Mouse (Mus musculus) heart, embryonic 16.5 days (tissue): Measurements from ENCODE around the gene Apip. TPM values are rescaled to one million over a fixed set of nuclear protein-coding genes. Genes with fewer than 3 reads are reported as not detected.

ENCODE experiments used
- ATAC-seq: fragments of 200-750 bp; cut with Nextera tagmentation; replicated peaks from 2 replicates; pipeline ENCODE4 v1.8.0; 2017; ENCODE audit warnings: moderate number of reproducible peaks; ENCODE audit not compliant: insufficient read depth, low FRiP score; ENCODE audit errors: extremely low read depth
- H3K27ac ChIP-seq: fragments of 300-500 bp; sonication (generic); 2 replicates; pipeline ENCODE4 v1.5.1; 2014; ENCODE audit warnings: mild to moderate bottlenecking, low read length, control low read depth, moderate library complexity
- H3K27me3 ChIP-seq: fragments of 300-500 bp; sonication (generic); 2 replicates; pipeline ENCODE4 v1.6.1; 2014; ENCODE audit warnings: low read length, mixed read lengths; ENCODE audit not compliant: control insufficient read depth, insufficient read depth
- H3K36me3 ChIP-seq: fragments of 300-500 bp; sonication (generic); 2 replicates; pipeline ENCODE4 v1.6.1; 2014; ENCODE audit not compliant: control insufficient read depth, insufficient read depth
- H3K4me1 ChIP-seq: fragments of 300-500 bp; sonication (generic); 2 replicates; pipeline ENCODE4 v1.6.1; 2014; ENCODE audit warnings: low read length, mixed read lengths; ENCODE audit not compliant: control insufficient read depth, insufficient read depth
- H3K4me2 ChIP-seq: fragments of 300-500 bp; sonication (generic); 2 replicates; pipeline ENCODE4 v1.6.1; 2014; ENCODE audit warnings: low read depth, mild to moderate bottlenecking, control low read depth, low read length
- H3K4me3 ChIP-seq: fragments of 300-500 bp; sonication (generic); 2 replicates; pipeline ENCODE4 v1.5.1; 2014; ENCODE audit warnings: mild to moderate bottlenecking, control low read depth, low read length
- H3K9ac ChIP-seq: fragments of 300-500 bp; sonication (generic); 2 replicates; pipeline ENCODE4 v1.6.1; 2014; ENCODE audit warnings: low read length, control low read depth
- H3K9me3 ChIP-seq: fragments of 300-500 bp; sonication (generic); replicated peaks from 2 replicates; pipeline ENCODE4 v1.6.1; 2016; ENCODE audit warnings: low read length; ENCODE audit not compliant: control insufficient read depth
- WGBS: fragments of 180-500 bp; shearing (Covaris S2); extraction: QIAGEN DNeasy Blood & Tissue Kit; methylation state at CpG from one replicate; pipeline ENCODE4 v1.1.7; 2014; 5-methylcytosine and 5-hydroxymethylcytosine counted together
- polyA plus RNA-seq: library from polyadenylated mRNA; unstranded; fragments of >200 nt; fragmentation: Nextera tagmentation; extraction: Ambion mirVana; gene quantifications from 2 replicates; pipeline ENCODE4 v1.2.1, GENCODE M21; 2015

Apip gene
- 70.9 and 72.9 TPM in 2 replicates for polyA plus RNA-seq

DNA sequence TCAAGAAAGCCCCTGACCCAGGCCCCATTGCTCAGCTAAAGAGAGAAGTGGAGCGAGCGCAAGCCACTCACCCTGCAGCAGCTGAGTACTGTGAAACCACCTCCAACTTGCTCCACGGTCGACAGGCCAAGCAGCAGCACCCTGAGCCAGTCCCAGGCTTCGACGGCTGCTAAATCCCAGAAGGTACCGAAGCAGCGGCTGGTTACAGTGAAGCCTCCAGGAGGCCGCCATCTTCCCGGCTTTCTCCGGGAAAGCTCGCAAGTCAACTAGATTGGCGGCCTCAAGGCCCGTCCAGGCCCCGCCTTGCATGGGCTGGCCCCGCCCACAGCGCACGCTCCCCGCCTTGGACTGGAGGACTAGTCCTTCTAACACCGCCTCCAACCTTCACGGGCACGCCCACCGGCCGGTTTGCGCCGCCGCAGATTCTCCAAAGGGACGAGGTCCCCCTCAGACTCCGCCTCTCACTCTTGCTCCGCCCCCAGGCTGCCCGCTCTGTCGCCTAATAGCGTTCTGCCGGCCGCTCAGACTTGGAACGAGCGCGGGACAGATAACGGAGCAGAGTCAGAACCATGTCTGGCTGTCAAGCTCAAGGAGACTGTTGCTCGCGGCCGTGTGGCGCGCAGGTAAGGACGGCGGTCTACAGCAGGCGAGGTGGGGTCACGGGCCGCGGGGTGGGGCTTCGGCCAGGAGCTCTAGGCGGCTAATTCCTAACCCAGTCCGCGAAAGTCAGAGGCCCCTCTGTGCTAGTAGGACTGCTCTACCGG is at the start of gene Apip, which contains the start of gene Pdhx:
Apip (plus strand) TSS at position 457 of the 764 bp plus-strand sequence.
Pdhx (minus strand) TSS at position 295 of the 764 bp plus-strand sequence.
- Histone ChIP-seq H3K4me1 (peaks cover 24% of the 10 kb centered on the region), H3K9ac (peak within 1 kb of the TSS; percentile 94), H3K4me3 (peak within 1 kb of the TSS; percentile 81), H3K9me3 (no peaks in the 10 kb centered on the region), H3K4me2 (peak within 1 kb of the TSS; percentile 72), H3K27me3 (no peaks in the 10 kb centered on the region), H3K27ac (peak within 1 kb of the TSS; percentile 83), H3K36me3 (no peaks in the 10 kb centered on the region)
- WGBS, result 0% methylated on average over 55 of the region's 55 CpGs
- ATAC-seq, result peak; percentile 100

DNA sequence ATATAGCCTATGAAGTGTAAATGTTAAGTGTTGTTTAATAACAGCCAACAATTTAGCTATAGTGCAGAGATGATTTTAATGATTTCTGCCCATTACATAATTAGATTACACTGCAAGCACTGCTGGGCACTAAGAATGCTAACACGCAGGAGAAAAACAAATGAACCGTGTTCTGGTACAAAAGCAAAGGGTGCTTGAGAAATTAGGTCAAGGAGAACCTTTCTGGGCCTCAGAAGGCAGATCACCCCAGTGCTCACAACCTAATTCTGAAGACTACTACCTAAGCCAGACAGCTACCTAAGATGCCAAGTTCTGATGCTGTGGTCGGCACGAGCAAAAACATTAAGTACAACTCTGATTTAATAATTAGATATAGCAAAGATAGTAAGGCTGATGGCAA is 35.6 kb upstream of the Apip start:
- Histone ChIP-seq H3K4me3 (no peak overlapping the region), H3K4me2 (no peak overlapping the region), H3K27me3 (no peaks in the 10 kb centered on the region), H3K4me1 (no peaks in the 10 kb centered on the region), H3K9ac (no peak overlapping the region), H3K27ac (no peak overlapping the region), H3K9me3 (no peaks in the 10 kb centered on the region), H3K36me3 (peaks cover 3% of the 10 kb centered on the region; the same call in 1 of the 2 replicates)
- 88% methylated on average over 4 of the region's 4 CpGs for WGBS
- ATAC-seq, result no peak

DNA sequence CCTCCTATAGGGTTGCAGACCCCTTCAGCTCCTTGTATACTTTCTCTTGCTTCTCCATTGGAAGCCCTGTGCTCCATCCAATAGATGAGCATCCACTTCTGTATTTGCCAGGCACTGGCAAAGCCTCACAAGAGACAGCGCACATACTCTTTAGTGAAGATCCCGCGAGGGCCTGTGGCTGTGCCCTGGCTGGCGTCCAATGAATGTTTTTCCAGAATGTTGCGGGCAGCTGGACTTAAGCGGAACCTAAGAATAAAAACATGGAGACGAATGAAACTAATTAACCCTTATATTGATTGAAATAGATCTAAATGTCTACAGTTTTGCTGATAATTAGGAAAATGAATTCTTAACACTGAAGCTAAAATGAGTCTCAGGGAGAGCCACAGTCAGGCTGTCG is 32.6 kb upstream of the Apip start:
- Histone ChIP-seq H3K9me3 (no peaks in the 10 kb centered on the region), H3K4me2 (no peak overlapping the region), H3K4me3 (no peak overlapping the region), H3K27me3 (no peaks in the 10 kb centered on the region), H3K27ac (no peak overlapping the region), H3K36me3 (peaks cover 2% of the 10 kb centered on the region; the same call in 1 of the 2 replicates), H3K9ac (no peak overlapping the region), H3K4me1 (no peaks in the 10 kb centered on the region)
- no peak for ATAC-seq
- WGBS, result 52% methylated on average over 8 of the region's 8 CpGs

DNA sequence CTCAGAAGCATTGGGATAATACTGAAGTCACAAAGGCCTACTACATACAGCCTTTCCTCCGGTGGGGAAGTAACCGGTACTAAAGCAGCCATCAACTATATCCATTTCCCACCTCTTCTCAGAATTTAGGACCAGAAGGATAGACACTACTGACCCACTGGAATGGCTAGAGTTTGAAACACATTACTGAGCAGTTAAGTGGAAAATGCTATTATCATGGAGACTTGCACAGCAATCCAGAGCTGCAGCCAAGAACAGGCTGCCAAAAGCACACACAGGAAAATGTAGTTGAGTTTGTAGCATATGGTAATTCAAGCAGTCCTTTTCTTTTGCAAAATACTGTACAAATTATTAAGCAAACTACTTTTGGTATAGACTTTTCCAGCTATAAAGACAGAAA is 28.2 kb upstream of the Apip start:
- Histone ChIP-seq H3K36me3 (peaks cover 5% of the 10 kb centered on the region; the same call in 1 of the 2 replicates), H3K27ac (no peak overlapping the region), H3K4me1 (no peaks in the 10 kb centered on the region), H3K4me2 (no peak overlapping the region), H3K9me3 (no peaks in the 10 kb centered on the region), H3K4me3 (no peak overlapping the region), H3K9ac (no peak overlapping the region), H3K27me3 (no peaks in the 10 kb centered on the region)
- no peak for ATAC-seq
- WGBS, result 94% methylated on average over 2 of the region's 2 CpGs

DNA sequence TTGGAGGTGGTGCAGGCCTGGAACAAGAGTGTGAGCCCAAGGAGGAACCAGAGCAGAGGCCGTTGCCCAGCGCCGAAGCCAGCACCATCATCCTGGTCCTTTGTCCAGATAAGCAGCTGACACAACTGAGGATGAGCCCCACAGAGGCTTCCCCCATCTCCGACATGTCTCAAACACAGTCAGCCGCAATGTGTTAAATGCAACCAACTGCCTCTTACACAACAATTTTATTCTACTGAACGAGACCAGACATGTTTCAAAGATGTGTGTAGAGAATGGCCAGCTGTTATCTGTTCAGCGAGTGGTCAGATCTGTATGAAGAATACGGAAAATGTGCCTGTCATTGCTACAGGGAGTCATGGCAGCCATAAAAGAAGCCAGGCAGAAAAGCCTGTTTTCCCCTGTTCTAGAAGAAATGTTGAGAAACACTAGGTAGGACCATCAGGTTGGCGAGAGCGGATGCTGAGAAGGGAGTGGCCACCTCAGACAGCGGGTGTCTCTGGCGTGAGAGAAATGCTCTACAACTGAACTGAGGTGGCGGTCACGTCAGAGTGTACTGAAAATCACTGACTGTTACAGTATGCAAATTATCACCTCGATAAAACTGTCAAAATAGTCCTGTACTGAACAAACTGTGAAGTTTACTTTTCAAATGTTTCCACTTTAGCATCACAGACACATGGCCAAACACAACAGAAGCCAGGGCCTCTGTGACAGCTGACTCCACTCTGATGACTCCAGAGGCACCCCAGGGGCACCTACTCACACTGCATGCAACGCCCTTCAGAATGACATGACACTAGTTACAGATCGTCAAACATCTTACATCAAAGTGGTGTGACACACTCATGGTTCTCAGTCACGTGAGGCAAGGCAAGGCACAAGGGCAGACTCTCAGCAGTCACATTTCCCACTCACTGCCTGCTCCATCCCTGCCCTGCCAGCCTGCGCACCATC is 21.3 kb upstream of the Apip start:
- Histone ChIP-seq H3K27ac (no peak overlapping the region), H3K4me1 (no peaks in the 10 kb centered on the region), H3K4me2 (no peak overlapping the region), H3K36me3 (no peaks in the 10 kb centered on the region; the same call in 1 of the 2 replicates), H3K4me3 (no peak overlapping the region), H3K9me3 (no peaks in the 10 kb centered on the region), H3K27me3 (no peaks in the 10 kb centered on the region), H3K9ac (no peak overlapping the region)
- ATAC-seq, result no peak
- WGBS, result 69% methylated on average over 19 of the region's 19 CpGs

DNA sequence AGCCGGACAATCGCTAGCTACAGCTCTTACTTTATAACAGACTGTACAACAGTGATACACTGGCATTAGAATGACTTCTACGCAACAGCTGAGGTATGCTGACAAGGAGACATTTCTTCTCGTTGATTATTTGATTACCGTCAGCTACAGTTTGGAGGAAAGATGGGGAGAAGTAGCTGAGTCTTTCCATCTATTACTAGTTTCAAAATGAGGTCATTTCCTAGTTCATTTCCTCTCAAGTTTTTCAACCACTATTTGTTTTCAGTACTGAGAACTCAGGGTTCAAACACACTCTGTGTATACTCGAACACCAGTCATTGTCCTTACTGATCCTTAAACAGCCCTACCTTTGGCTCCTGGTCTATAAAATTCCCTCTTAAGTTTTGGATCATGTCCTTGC is 17.7 kb upstream of the Apip start:
- H3K4me3 ChIP-seq, result no peak overlapping the region
- ATAC-seq, result no peak
- H3K4me1 ChIP-seq, result peaks cover 6% of the 10 kb centered on the region; the same call in 1 of the 2 replicates
- no peaks in the 10 kb centered on the region for H3K27me3 ChIP-seq
- no peaks in the 10 kb centered on the region for H3K36me3 ChIP-seq
- no peaks in the 10 kb centered on the region for H3K9me3 ChIP-seq
- no peak overlapping the region for H3K4me2 ChIP-seq
- WGBS, result 82% methylated on average over 6 of the region's 6 CpGs
- H3K27ac ChIP-seq, result no peak overlapping the region
- H3K9ac ChIP-seq, result no peak overlapping the region

DNA sequence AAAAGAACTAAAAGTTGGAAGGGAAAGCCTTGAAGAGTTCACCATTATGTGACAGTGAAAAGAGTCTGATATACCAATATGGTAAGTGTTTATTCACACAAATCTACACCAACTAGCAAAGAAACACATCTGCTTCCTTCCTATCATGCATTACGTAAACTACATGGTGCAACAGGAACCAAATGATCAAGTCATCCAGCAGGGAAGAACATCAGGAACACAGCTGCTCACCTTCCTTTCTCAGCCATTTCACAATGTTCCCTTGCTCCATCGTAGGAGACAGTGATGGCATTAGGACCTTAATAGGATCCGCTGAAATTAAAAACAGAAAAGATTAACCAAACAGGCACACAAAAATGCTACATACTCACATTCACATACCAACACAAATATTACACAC is 15.2 kb upstream of the Apip start:
- Histone ChIP-seq H3K9me3 (no peaks in the 10 kb centered on the region), H3K27ac (no peak overlapping the region), H3K4me2 (no peak overlapping the region), H3K4me3 (no peak overlapping the region), H3K4me1 (peaks cover 7% of the 10 kb centered on the region), H3K36me3 (no peaks in the 10 kb centered on the region), H3K27me3 (no peaks in the 10 kb centered on the region), H3K9ac (no peak overlapping the region)
- WGBS, result 91% methylated on average over 3 of the region's 3 CpGs
- ATAC-seq, result no peak

DNA sequence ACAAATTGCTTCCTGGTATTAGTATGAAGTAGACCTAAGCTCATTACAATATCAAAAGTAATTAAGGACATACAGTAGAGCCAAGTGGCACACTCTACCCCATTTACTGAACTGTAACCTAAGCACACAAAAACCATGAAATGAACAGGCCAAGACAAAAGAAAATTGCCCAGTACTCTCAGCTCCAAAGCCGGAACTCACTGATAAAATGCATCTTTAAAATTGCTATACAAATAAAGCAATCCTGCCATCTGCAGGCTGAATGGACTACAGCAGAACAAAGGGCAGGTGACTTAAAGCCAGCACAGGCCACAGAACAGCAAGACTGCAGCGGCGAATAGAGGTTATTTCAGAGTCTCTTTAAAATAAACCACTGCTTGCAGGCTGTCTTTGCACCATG is 10.6 kb upstream of the Apip start:
- H3K9me3 ChIP-seq, result no peaks in the 10 kb centered on the region
- ATAC-seq, result no peak
- H3K9ac ChIP-seq, result no peak overlapping the region
- no peak overlapping the region for H3K4me3 ChIP-seq
- no peak overlapping the region for H3K27ac ChIP-seq
- H3K27me3 ChIP-seq, result no peaks in the 10 kb centered on the region
- no peak overlapping the region for H3K4me2 ChIP-seq
- H3K4me1 ChIP-seq, result peaks cover 11% of the 10 kb centered on the region
- WGBS, result 12% methylated on average over 3 of the region's 3 CpGs
- H3K36me3 ChIP-seq, result no peaks in the 10 kb centered on the region
